Mouse (Mus musculus) heart, postnatal 36 days (tissue): Measurements from ENCODE around the gene Rpl19. TPM values are rescaled to one million over a fixed set of nuclear protein-coding genes. Genes with fewer than 3 reads are reported as not detected.

ENCODE experiments used
- DNase-seq, 2 experiments: peaks; one replicate each; pipeline ENCODE4 v3.0.0; 2021 to 2022
- intact Hi-C: fragments of 180-260 bp; cut with DNase I; formaldehyde crosslinking; loops from one replicate; pipeline ENCODE4 v1.15.1; 2025
- total RNA-seq, 2 experiments: library from RNA; stranded (reverse); gene quantifications; 2 replicates each; pipeline ENCODE4 v1.2.3; 2021

Rpl19 gene
- 100 to 1,000 TPM; 537 to 577 TPM for total RNA-seq

DNA sequence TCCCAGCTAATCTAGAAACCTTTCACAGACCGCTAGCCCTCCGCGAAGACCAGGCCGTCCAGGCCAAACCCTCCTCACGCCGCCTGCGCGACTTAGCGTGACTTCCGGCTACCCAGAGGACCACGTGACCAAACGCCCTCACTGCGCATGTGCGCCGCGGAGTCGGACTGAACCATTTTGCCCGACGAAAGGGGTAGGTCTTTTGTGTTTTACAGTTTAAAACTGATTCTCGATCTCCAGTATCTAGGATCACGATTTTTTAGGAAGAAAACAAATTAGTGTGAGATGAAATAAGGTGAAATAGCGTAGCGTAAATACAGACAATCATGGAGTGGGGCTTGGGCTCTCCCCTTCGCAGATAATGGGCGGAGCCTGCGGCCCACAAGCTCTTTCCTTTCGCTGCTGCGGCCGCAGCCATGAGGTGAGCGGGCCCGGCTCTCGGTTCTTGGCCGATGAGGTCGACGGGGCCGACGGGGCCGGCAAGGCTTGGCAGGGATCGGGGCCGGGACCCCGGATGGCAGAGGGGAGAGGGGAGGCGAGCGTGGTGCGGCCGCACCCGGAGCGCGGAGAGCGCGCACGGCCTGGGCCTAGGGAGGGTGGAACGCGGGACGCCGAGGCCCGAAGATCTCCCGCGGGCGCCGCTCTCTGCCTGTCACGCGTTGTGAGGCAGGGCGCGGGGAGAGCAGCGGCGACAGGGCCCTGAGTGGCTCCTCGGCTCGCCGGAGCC is at the start of gene Rpl19:
TSS of gene Rpl19 (plus strand) at position 141 of the 727 bp plus-strand sequence.
- intact Hi-C loops: loop anchor here (2.0 to 5.0 kb wide), 2 partner anchors 122 to 176 kb away; partner anchors contain the start of gene Cdk12
- peak; percentile 93 to 94 for DNase-seq

GRCm38 (mm10) chr11:97977797-97978196 is 48.7 kb upstream of the Rpl19 start:
- intact Hi-C loops: no loop called here
- DNase-seq: no peak

GRCm38 (mm10) chr11:97978392-97978791 is 48.1 kb upstream of the Rpl19 start:
- intact Hi-C loops: no loop called here
- no peak for DNase-seq

DNA sequence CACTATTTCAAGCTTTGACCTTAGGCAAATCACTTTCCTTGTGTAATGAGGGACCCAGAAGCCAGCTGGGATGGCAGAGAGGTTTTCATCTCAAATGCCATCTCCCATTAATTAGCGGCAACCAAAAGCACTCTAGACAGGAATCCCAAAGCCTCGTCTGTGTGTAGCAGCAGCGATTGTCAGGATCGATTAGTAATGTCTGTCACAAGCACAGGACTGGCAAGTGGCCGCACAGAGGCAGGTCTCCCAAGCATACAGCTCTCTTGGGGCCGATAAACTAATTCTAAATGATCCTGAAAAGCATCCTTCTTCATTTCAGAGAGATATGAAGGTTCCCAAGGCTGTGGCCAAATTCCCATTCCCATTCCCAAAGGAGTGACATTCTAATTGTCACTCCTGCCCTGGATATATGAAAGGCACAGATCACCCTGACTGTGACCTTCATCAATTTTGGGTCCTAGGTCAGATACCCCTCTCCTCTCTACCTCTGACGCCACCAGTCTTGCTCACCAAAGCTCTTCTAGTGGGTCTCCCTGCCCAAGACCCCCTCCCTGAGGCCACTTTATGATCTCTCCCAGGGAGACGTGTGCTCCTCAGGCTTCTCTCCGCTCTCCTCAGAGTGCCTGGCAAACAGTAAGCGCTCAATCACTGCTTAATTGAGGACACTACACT is 46.5 kb upstream of the Rpl19 start:
- intact Hi-C loops: no loop called here
- peak in 1 of 2 experiments; percentile 44 for DNase-seq

GRCm38 (mm10) chr11:97980531-97980966 is 46.0 kb upstream of the Rpl19 start:
- peak; percentile 75 to 76 for DNase-seq
- intact Hi-C loops: no loop called here

GRCm38 (mm10) chr11:97982721-97983120 is 43.8 kb upstream of the Rpl19 start:
- intact Hi-C loops: no loop called here
- DNase-seq: no peak

DNA sequence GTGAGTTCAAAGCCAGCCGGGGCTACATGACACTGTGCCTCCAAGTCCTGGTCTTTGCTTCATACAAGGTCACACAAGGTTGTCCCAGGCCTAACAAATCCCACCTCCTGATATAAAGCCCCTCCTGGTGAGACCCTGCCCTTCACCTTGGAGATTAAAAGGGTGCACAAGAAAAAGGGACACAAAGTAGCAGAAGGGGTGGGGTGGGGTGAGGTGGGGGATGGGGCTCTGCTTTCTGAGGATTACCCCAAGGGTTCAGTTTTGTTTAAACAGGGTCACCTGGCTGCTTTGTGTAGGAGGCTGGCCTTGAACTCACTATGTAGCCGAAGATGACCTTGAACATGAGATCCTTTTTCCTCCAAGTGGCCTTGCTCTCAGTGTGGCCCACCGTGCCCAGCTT is 43.0 kb upstream of the Rpl19 start:
- no peak for DNase-seq
- intact Hi-C loops: no loop called here

DNA sequence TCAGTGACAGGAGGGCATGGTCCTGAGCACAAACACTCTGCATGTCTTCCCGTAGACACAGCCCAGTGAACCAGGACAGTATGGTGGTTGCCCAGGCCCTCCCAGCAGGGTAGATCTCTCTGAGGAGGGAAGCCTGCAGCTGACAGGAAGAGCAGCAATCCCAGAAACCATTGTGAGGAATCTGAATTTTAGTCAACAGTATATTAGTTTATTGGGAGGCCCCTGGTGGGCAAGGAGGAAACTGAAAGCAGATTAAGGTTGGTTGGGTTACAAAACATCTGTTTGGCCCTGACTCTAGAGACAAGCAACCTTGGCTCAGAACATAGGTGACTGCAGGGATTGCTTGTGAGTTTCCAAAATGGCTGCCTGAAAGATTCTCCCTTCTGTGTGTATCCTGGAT is 42.5 kb upstream of the Rpl19 start:
- no peak for DNase-seq
- intact Hi-C loops: no loop called here

GRCm38 (mm10) chr11:97985727-97986677 is 40.5 kb upstream of the Rpl19 start, which contains the start of gene Plxdc1:
Plxdc1 (minus strand) TSS chr11:97986444.
- intact Hi-C loops: loop anchor here (2.0 to 5.0 kb wide), 2 partner anchors 49 to 284 kb away; partner anchors contain the start of genes Pcgf2 and Psmb3
- DNase-seq: peak; percentile 61 to 72

GRCm38 (mm10) chr11:97986738-97987465 is 39.6 kb upstream of the Rpl19 start:
- intact Hi-C loops: loop anchor here (1.0 to 5.0 kb wide), 3 partner anchors 50 to 285 kb away; partner anchors contain the start of genes Pcgf2 and Psmb3
- no peak for DNase-seq

- DNase-seq: peak; percentile 98
- intact Hi-C loops: loop anchor here (1.0 to 5.0 kb wide), 5 partner anchors 35 to 286 kb away; partner anchors contain the start of genes Cacnb1, Pcgf2 and Psmb3
Measured at GRCm38 (mm10) chr11:97987551-97988526, 38.7 kb upstream of the Rpl19 start.

DNA sequence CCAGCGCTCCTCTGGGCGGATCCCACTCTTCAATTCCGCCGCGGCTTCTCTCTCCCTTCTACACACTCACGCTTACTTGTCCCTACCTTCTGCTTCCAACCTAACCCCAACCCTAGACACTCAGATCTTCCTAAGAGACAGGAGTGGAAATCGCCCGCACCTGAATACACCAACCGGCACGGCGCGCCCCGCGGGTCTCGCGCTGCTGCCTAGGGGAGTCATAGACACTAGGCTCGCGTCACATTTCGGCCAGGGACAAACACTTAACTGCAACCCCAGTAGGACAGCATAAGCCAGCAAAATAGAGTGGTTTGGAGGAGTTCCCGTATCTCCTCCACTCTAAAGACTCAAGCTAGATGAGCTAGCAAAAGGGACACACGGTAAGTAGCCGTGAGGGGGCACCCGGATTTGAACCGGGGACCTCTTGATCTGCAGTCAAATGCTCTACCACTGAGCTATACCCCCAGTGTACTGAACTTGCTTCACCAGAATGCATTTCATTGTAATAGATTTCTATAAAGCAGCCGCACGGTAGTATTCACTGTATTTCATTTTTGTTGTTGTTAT is 37.9 kb upstream of the Rpl19 start:
- intact Hi-C loops: loop anchor here (2.0 to 5.0 kb wide), 3 partner anchors 34 to 286 kb away; partner anchors contain the start of genes Cacnb1, Pcgf2 and Psmb3
- DNase-seq: peak; percentile 91 to 93

GRCm38 (mm10) chr11:97994539-97995100 is 31.9 kb upstream of the Rpl19 start:
- intact Hi-C loops: no loop called here
- DNase-seq: peak; percentile 85 to 88

GRCm38 (mm10) chr11:97995564-97996288 is 30.8 kb upstream of the Rpl19 start, which contains the start of gene Arl5c:
Arl5c (minus strand) TSS chr11:97996181.
- intact Hi-C loops: no loop called here
- DNase-seq: peak; percentile 50 to 65

DNA sequence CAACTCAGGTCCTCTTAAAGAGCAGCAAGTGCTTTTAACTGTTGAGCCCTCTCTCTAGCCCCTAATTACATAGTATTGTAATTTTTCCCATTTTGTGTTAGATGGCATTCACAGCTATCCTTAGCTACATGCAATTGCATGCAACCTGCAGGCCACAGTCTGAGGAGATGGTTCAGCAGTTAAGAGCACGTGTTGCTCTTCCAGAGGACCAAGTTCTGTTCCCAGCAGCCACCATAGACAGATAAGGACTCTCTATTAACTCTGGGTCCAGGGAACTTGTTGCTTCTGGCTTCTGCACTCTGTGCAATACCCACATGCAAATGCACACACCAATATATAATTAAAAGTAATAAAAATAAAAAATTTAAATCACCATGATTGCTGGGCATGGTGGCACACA is 29.8 kb upstream of the Rpl19 start:
- intact Hi-C loops: no loop called here
- no peak for DNase-seq

DNA sequence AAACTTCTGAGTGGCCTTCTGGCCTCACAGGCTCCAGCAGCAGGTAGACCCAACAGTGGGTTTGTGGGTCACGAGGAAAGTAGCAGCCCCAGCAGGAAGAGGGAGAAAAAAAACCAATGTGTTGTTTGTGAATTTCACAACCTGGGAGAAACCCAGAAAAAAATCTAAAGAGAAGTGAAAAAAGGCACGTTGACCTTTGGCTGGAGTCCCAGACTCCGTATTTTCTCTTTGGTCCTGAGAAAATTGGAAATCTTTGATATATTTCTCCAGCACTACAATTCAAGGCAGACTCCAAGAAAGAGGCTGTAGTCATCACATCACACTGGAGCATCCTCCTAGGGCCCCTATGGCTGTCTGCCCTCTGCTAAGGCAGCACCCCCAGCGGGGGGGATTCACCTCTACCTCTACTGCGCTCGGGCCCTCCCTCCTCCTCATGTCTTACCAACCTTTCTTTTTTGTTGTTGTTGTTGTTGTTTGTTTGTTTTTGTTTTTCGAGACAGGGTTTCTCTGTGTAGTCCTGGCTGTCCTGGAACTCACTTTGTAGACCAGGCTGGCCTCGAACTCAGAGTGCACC is 29.0 kb upstream of the Rpl19 start:
- DNase-seq: no peak
- intact Hi-C loops: no loop called here
